Mouse (Mus musculus) T-helper 2 cell (primary cell): Measurements from ENCODE around the gene Adipor2.
"Not testable (repeated sequence)": the region's sequence is repeated elsewhere in the genome, so short reads cannot be mapped to it uniquely, and the experiment has no call there.

Experiments used
- in situ Hi-C: fragments of 300-600 bp; cut with MboI, MseI; formaldehyde crosslinking; loops from one replicate; pipeline ENCODE4 v1.15.1; 2025; ENCODE audit warnings: high pct_unique_total_duplicates

Adipor2 gene

GRCm38 (mm10) chr6:119395421-119396308, 21.8 kb downstream of the Adipor2 start:
- in situ Hi-C loops: loop anchor here (10.0 kb wide), 1 partner anchor 1491 kb away; the partner anchor contains the start of gene Hnrnpf

- in situ Hi-C loops: loop anchor here (10.0 kb wide), 1 partner anchor 1488 kb away; the partner anchor contains the start of gene Hnrnpf
Observed at GRCm38 (mm10) chr6:119392836-119393235, 24.7 kb downstream of the Adipor2 start.

GRCm38 (mm10) chr6:119390728-119391127, 26.8 kb downstream of the Adipor2 start:
- in situ Hi-C loops: loop anchor here (10.0 kb wide), 1 partner anchor 1486 kb away; the partner anchor contains the start of gene Hnrnpf

- in situ Hi-C loops: no loop called here
Observed at GRCm38 (mm10) chr6:119389089-119389488, 28.4 kb downstream of the Adipor2 start.

GRCm38 (mm10) chr6:119388650-119389012, 28.9 kb downstream of the Adipor2 start:
- in situ Hi-C loops: no loop called here

GRCm38 (mm10) chr6:119387801-119388649, 29.5 kb downstream of the Adipor2 start:
- in situ Hi-C loops: no loop called here

- in situ Hi-C loops: no loop called here
Observed at GRCm38 (mm10) chr6:119386821-119387220, 30.7 kb downstream of the Adipor2 start.

GRCm38 (mm10) chr6:119386421-119386820, 31.1 kb downstream of the Adipor2 start:
- in situ Hi-C loops: no loop called here

- in situ Hi-C loops: no loop called here
Observed at GRCm38 (mm10) chr6:119385668-119386067, 31.8 kb downstream of the Adipor2 start.

GRCm38 (mm10) chr6:119378631-119379030, 38.9 kb downstream of the Adipor2 start:
- in situ Hi-C loops: no loop called here

- in situ Hi-C loops: no loop called here
Observed at GRCm38 (mm10) chr6:119377613-119378012, 39.9 kb downstream of the Adipor2 start.

GRCm38 (mm10) chr6:119375035-119375434, 42.5 kb downstream of the Adipor2 start:
- in situ Hi-C loops: no loop called here

- in situ Hi-C loops: no loop called here
Observed at GRCm38 (mm10) chr6:119373000-119373705, 44.4 kb downstream of the Adipor2 start.

- in situ Hi-C loops: no loop called here
Observed at GRCm38 (mm10) chr6:119372237-119372636, 45.3 kb downstream of the Adipor2 start.

GRCm38 (mm10) chr6:119371624-119372023, 45.9 kb downstream of the Adipor2 start:
- in situ Hi-C loops: no loop called here

- in situ Hi-C loops: no loop called here
Observed at GRCm38 (mm10) chr6:119367382-119367781, 50.1 kb downstream of the Adipor2 start.

GRCm38 (mm10) chr6:119366800-119367199, 50.7 kb downstream of the Adipor2 start:
- in situ Hi-C loops: not testable (repeated sequence)

GRCm38 (mm10) chr6:119363593-119363992, 53.9 kb downstream of the Adipor2 start:
- in situ Hi-C loops: no loop called here

- in situ Hi-C loops: no loop called here
Observed at GRCm38 (mm10) chr6:119360925-119361702, 56.4 kb downstream of the Adipor2 start.

- in situ Hi-C loops: not testable (repeated sequence)
Observed at GRCm38 (mm10) chr6:119360250-119360649, 57.3 kb downstream of the Adipor2 start.
